Mouse (Mus musculus) E14TG2a.4 (cell line): ENCODE data around the gene Gm21887.
"Not testable (repeated sequence)": the region's sequence is repeated elsewhere in the genome, so short reads cannot be mapped to it uniquely, and the experiment has no call there.

Experiments used
- CTCF ChIP-seq: conservative IDR thresholded peaks from 2 replicates; pipeline ENCODE4 v1.5.1; 2014; ENCODE audit warnings: low read length
- NANOG ChIP-seq: IDR thresholded peaks from 2 replicates; pipeline ENCODE4 v1.6.1; 2014; ENCODE audit warnings: borderline replicate concordance, low read length, mixed read lengths

DNA sequence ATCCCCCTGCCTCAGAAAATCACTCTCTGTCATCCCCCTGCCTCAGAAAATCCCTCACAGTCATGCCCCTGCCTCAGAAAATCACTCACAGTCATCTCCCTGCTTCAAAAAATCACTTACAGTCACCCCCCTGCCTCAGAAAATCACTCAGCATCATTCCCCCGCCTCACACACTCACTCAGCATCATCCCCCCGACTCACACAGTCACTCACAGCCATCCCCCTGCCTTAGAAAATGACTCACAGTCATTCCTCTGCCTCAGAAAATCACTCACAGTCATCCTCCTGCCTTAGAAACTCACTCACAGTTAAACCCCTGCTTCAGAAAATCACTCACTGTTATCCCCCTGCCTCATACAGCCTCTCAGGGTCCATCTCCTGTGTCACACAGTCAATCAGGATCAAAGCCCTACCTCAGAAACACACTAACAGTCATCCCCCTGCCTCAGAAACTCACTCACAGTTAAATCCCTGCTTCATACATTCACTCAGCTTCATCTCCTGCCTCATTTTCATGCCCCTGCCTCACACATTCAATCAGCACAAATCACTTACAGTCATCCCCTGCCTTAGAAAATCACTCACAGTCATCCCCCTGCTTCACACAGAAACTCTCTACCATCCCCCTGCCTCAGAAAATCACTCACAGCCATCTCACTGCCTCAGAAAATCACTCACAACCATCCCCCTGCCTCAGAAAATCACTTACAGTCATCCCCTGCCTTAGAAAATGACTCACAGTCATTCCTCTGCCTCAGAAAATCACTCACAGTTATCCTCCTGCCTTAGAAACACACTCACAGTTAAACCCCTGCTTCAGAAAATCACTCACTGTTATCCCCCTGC is 14.4 kb upstream of the Gm21887 start:
- not testable (repeated sequence) for TF ChIP-seq CTCF, NANOG
